Mouse (Mus musculus): ENCODE results near the gene Bloc1s5. TPM values are rescaled to one million over a fixed set of nuclear protein-coding genes. Genes with fewer than 3 reads are reported as not detected.
A peak's percentile ranks its signal among the peaks of the same experiment; 100 is the strongest.

Gene Bloc1s5
- total and polyA plus RNA-seq, 2 experiments from 2014 or later: 10.3 to 22.9 TPM

DNA sequence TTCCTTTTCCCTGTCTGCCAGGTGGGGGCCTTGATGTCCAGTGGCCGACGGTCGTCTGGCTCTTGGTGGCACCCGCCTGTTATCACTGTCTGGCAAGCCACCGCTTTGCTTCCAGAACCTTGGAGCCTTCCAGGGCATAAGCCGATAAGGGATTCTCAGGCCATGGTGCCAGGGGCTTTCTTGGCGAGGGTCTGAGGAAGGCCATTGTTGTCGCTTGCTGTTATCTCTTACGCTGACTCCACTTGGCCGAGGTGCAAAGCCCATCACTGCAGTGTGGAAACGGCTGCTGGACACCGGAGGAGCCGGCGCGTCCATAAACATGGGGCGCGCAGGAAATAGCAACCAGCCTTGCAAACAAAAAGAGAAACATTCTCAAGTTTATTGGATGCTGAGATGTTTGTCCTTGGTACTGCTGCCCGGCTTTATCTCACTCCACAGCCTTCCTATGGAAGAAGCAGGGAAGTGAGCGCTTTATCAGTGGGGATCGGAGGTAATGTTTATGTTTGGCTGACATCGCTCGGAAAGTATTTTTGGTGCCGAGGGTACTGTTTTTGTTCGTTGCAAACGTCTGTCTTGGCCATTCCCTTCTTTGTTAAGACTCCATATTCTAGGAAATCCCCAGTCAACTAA, 54.8 kb downstream of the Bloc1s5 start:
- no peaks in the 10 kb centered on the region for H3K36me3 ChIP-seq (ENCODE audit: insufficient read depth)

GRCm38 (mm10) chr13:38574668-38575067, 60.2 kb downstream of the Bloc1s5 start:
- Histone ChIP-seq H3K27me3 (ENCODE audit: insufficient read depth, low read length) (no peaks in the 10 kb centered on the region), H3K4me1 (ENCODE audit: insufficient read depth) (no peaks in the 10 kb centered on the region), H3K36me3 (ENCODE audit: insufficient read depth) (no peaks in the 10 kb centered on the region), H3K4me3 (ENCODE audit: low read depth, low read length) (no peak overlapping the region), H3K4me2 (ENCODE audit: low read depth) (no peak overlapping the region), H3K27ac (ENCODE audit: low read depth, low read length) (no peak overlapping the region), H3K9me3 (ENCODE audit: low read length) (no peaks in the 10 kb centered on the region), H3K9ac (no peak overlapping the region)
- 61% methylated on average over 3 of the region's 3 CpGs for WGBS
- DNase-seq: peak; percentile 6
- TF ChIP-seq CTCF (IDR thresholded peaks at IDR 0.05; ENCODE audit: low read depth): no peak
- ATAC-seq: no peak

More for the DNA sequence above, 54.8 kb downstream of the Bloc1s5 start:
- Histone ChIP-seq H3K9ac (no peak overlapping the region), H3K9me3 (ENCODE audit: low read length) (no peaks in the 10 kb centered on the region), H3K27me3 (ENCODE audit: insufficient read depth, low read length) (no peaks in the 10 kb centered on the region), H3K4me1 (ENCODE audit: insufficient read depth) (no peaks in the 10 kb centered on the region), H3K4me3 (ENCODE audit: low read depth, low read length) (no peak overlapping the region), H3K4me2 (ENCODE audit: low read depth) (no peak overlapping the region), H3K27ac (ENCODE audit: low read depth, low read length) (no peak overlapping the region)
- TF ChIP-seq CTCF (IDR thresholded peaks at IDR 0.05; ENCODE audit: low read depth): no peak
- DNase-seq (no peak), ATAC-seq (no peak)
- 90% methylated on average over 25 of the region's 25 CpGs for WGBS

DNA sequence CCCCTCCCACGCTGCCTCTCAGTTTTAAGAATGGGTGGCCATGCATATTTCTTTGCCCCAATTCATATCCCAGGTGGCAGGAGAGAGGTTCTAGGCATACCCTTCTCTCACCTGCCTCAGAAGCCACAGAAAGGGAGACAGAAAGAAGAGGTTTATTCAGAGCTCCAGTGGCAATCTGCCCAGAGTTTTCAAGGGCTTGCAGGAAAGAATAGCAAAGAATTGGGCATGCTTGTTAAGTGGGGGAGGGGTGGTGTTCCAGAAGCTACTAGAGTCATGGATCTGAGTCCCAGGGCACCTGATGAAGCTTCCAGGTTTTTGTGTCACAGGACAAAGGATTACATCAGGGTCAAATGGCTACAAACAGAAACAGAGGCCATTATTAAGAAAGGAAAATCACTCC, 61.6 kb downstream of the Bloc1s5 start:
- WGBS: 97% methylated on average over 1 of the region's 1 CpGs
- H3K4me1 ChIP-seq (ENCODE audit: insufficient read depth): no peaks in the 10 kb centered on the region
- H3K36me3 ChIP-seq (ENCODE audit: insufficient read depth): no peaks in the 10 kb centered on the region
- H3K9ac ChIP-seq: no peak overlapping the region
- no peak overlapping the region for H3K4me3 ChIP-seq (ENCODE audit: low read depth, low read length)
- no peak for DNase-seq
- no peak overlapping the region for H3K27ac ChIP-seq (ENCODE audit: low read depth, low read length)
- H3K4me2 ChIP-seq (ENCODE audit: low read depth): no peak overlapping the region
- no peaks in the 10 kb centered on the region for H3K27me3 ChIP-seq (ENCODE audit: insufficient read depth, low read length)
- TF ChIP-seq CTCF (IDR thresholded peaks at IDR 0.05; ENCODE audit: low read depth): no peak
- H3K9me3 ChIP-seq (ENCODE audit: low read length): no peaks in the 10 kb centered on the region
- ATAC-seq: no peak

- ATAC-seq: no peak
- no peak overlapping the region for H3K4me3 ChIP-seq (ENCODE audit: low read depth, low read length)
- no peak overlapping the region for H3K9ac ChIP-seq
- no peaks in the 10 kb centered on the region for H3K27me3 ChIP-seq (ENCODE audit: insufficient read depth, low read length)
- H3K4me1 ChIP-seq (ENCODE audit: insufficient read depth): no peaks in the 10 kb centered on the region
- H3K27ac ChIP-seq (ENCODE audit: low read depth, low read length): no peak overlapping the region
- H3K4me2 ChIP-seq (ENCODE audit: low read depth): no peak overlapping the region
- no peaks in the 10 kb centered on the region for H3K36me3 ChIP-seq (ENCODE audit: insufficient read depth)
- 69% methylated on average over 4 of the region's 4 CpGs for WGBS
- no peak for DNase-seq
- no peaks in the 10 kb centered on the region for H3K9me3 ChIP-seq (ENCODE audit: low read length)
- no peak for TF ChIP-seq CTCF (IDR thresholded peaks at IDR 0.05; ENCODE audit: low read depth)
These were observed 69.7 kb downstream of the Bloc1s5 start for GRCm38 (mm10) chr13:38565245-38565644.

GRCm38 (mm10) chr13:38554611-38555010, 80.3 kb downstream of the Bloc1s5 start:
- ATAC-seq (no peak), DNase-seq (no peak)
- H3K27ac ChIP-seq (ENCODE audit: low read depth, low read length): no peak overlapping the region
- WGBS: 81% methylated on average over 11 of the region's 11 CpGs
- H3K4me2 ChIP-seq (ENCODE audit: low read depth): no peak overlapping the region
- H3K9ac ChIP-seq: no peak overlapping the region
- TF ChIP-seq CTCF (IDR thresholded peaks at IDR 0.05; ENCODE audit: low read depth): no peak
- H3K36me3 ChIP-seq (ENCODE audit: insufficient read depth): no peaks in the 10 kb centered on the region
- H3K9me3 ChIP-seq (ENCODE audit: low read length): no peaks in the 10 kb centered on the region
- H3K4me3 ChIP-seq (ENCODE audit: low read depth, low read length): no peak overlapping the region
- H3K4me1 ChIP-seq (ENCODE audit: insufficient read depth): no peaks in the 10 kb centered on the region
- no peaks in the 10 kb centered on the region for H3K27me3 ChIP-seq (ENCODE audit: insufficient read depth, low read length)

GRCm38 (mm10) chr13:38554210-38554609, 80.7 kb downstream of the Bloc1s5 start:
- TF ChIP-seq CTCF (IDR thresholded peaks at IDR 0.05; ENCODE audit: low read depth): no peak
- Histone ChIP-seq H3K9ac (no peak overlapping the region), H3K9me3 (ENCODE audit: low read length) (no peaks in the 10 kb centered on the region), H3K4me3 (ENCODE audit: low read depth, low read length) (no peak overlapping the region), H3K4me1 (ENCODE audit: insufficient read depth) (no peaks in the 10 kb centered on the region), H3K4me2 (ENCODE audit: low read depth) (no peak overlapping the region), H3K27me3 (ENCODE audit: insufficient read depth, low read length) (no peaks in the 10 kb centered on the region), H3K27ac (ENCODE audit: low read depth, low read length) (no peak overlapping the region), H3K36me3 (ENCODE audit: insufficient read depth) (no peaks in the 10 kb centered on the region)
- no peak for ATAC-seq
- DNase-seq: no peak
- 82% methylated on average over 3 of the region's 3 CpGs for WGBS

- H3K27ac ChIP-seq (ENCODE audit: low read depth, low read length): no peak overlapping the region
- no peaks in the 10 kb centered on the region for H3K9me3 ChIP-seq (ENCODE audit: low read length)
- H3K4me2 ChIP-seq (ENCODE audit: low read depth): no peak overlapping the region
- TF ChIP-seq CTCF (IDR thresholded peaks at IDR 0.05; ENCODE audit: low read depth): no peak
- no peak for DNase-seq
- ATAC-seq: no peak
- no peak overlapping the region for H3K9ac ChIP-seq
- no peaks in the 10 kb centered on the region for H3K27me3 ChIP-seq (ENCODE audit: insufficient read depth, low read length)
- H3K36me3 ChIP-seq (ENCODE audit: insufficient read depth): no peaks in the 10 kb centered on the region
- no peak overlapping the region for H3K4me3 ChIP-seq (ENCODE audit: low read depth, low read length)
- 81% methylated on average over 5 of the region's 5 CpGs for WGBS
- no peaks in the 10 kb centered on the region for H3K4me1 ChIP-seq (ENCODE audit: insufficient read depth)
These were observed 86.2 kb downstream of the Bloc1s5 start for GRCm38 (mm10) chr13:38548681-38549080.
